Mouse (Mus musculus): Measurements from ENCODE around the gene R3hdm4. TPM values are rescaled to one million over a fixed set of nuclear protein-coding genes. Genes with fewer than 3 reads are reported as not detected.

The R3hdm4 gene
- polyA plus RNA-seq (2012; rRNA removed), result 31.9 and 40.7 TPM in 2 replicates

DNA sequence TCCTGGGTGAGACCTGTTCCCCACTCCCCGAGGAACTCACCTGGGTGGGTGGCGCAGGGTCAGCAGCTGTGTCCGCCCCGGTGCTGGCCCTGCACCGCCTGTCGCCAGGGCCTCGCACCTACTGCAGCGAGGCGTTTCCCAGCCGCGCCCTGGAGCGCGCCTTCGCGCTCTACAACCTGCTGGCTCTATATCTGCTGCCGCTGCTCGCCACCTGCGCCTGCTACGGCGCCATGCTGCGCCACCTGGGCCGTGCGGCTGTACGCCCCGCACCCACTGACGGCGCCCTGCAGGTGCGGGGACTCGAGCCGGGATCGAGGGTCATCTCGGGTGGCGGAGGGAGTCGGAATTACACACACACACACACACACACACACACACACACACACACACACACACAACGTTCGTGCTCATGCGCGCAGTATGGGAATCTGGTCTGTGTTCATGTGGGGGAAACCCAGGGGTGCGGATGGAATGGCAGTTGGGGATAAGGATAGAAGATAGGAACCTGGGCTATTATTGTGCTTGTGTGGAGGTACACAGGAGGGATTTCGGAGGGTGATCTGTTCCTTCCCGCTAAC is at the start of gene R3hdm4:
Gene R3hdm4, minus strand, starts transcription at position 251 of the 578 bp plus-strand sequence.

DNA sequence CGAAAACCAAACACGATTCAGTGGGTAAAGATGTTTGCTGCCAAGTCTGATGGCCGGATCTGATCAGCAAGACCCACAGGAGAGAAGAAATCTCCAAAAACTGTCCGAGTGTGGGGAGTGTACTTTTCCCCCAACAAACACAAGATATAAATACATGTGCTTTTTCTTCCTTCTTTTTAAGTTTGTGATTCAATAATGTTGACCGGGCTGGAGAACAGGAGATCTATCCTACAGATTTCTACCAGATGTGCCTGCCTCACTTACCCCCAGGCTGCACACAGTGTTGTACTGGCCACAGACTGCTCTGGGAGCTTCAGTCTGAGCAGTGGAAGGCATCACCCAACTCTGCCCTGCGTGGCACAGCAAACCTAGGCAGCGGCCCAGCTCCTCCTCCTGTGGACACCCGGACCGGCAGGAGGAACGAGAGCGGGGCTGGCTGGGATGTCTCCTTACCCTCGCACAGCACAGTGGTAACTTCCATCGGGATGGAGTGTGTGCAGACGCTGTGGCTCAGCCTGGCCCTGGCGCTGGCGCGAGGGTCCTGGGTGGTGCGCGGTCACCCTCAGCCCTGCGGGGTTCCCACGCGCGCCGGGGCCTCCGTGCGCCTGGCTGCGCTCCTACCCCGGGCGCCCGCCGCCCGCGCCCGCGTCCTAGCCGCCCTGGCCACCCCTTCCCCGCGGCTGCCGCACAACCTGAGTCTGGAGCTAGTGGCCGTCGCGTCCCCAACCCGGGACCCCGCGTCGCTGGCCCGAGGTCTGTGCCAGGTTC is 49.6 kb upstream of the R3hdm4 start, which contains the start of gene Grin3b:
Gene Grin3b, plus strand, starts transcription at position 301 of the 768 bp plus-strand sequence.

DNA sequence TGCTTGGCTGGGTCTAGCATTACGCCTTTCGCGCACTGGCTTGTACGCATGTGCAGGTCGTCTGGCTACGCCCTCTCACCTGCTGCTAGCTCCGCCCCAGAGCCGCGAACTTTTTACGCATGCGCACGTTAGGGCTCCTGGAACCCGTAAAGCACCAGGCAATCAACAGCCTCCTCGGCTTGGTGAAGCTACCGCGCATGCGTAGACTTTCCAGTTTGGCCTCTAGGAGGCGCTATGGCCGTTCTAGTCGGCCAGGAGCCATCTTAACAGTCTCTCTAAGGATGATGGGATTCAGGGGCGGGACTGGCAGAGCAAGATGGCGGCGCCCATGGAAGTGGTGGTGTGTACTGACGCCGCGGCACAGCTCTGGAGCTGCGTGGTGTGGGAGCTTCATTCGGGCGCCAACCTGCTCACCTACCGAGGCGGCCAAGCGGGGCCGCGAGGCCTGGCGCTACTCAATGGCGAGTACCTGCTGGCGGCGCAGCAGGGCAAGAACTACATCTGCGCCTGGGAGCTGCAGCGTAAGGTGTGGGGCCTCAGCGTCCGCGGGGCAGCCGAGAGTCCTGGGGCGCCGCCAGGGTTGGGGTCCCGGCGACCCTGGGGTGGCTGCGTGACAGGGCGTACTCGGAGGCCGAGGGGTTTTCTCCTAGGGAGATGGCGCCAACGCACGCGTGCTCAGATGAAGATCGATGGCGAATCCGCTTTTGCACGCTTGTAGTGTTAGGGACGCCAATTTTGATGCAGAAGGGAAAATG is 39.0 kb upstream of the R3hdm4 start, which contains the start of gene Wdr18:
Gene Wdr18, plus strand, starts transcription at position 306 of the 755 bp plus-strand sequence.

DNA sequence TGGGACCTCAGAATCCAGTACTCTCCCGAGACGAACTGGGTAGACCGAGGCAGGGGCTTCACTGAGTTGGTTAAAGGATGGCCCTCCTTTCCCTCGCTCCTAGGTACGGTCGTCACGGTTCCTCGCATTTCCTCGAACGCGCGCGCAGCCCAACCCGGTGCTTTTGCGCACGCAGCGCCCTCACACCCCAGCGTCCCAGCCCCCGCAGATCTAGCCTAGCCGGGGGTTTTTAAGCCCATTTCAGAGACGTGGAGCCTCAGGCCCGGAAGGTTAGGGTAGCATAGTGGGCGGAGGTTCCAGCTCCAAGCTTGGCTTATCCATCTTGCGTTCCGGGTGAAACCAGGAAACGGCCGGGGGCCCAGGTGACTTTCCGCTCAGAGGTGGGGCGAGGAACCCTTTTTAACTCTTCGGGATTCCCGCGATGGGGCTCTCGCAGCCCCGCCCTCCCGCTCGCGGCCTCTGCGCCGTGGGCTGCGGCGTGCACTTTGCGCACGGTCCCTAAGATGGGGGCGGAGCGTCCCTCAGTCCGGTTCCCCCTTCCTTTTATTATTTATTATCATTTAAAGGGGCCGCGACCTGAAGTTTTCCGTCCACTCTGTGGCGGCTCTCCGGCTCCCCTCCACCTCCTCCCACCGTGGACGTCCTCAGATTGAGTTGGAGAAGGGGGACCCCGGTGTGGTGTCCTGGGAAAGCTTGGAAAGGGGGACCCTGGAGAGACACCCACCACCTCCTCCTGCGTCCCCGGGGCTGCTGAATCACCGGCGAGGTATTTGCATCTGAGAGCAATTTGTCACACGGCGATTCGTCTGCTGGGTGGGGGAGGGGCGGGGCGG is 5.7 kb upstream of the R3hdm4 start, which contains the start of gene Arid3a:
Gene Arid3a, plus strand, starts transcription at position 553 of the 833 bp plus-strand sequence.

DNA sequence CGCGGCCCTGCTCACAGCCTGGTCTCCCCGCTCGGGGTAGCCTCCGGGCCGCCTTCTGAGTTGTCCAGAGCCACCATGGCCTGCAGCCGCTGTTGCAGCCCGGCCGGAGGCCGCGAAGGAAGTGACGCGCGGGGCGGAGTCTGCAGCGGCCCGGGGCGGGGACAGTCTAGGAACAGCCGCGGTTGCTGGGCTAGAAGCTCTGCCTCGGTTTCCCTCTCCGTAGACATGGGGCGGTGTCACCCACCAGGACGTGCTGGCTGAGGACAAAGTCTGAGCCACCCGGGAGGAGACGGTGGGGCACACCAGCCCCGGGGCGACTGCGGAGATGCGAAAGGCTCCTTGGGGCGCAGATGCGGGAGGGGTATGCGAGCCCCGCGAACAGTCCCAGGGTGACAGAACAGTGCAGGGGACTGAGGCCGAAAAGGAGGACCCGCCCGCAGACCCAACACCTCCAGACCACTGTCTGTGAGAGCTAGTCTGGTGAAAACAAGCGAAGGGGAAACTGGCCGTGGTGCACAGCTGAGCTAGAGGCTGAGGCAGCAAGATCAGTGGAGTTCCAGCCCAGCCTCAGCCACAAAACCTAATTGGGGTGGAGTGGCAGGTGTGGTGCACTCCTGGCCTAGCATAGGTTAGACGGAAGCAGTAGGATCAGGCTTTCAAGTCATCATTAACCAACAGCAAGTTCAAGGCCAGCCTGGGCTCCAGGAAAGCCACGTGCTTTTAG is 4.0 kb downstream of the R3hdm4 start, which contains the start of gene Kiss1r:
Gene Kiss1r, plus strand, starts transcription at position 164 of the 724 bp plus-strand sequence.

DNA sequence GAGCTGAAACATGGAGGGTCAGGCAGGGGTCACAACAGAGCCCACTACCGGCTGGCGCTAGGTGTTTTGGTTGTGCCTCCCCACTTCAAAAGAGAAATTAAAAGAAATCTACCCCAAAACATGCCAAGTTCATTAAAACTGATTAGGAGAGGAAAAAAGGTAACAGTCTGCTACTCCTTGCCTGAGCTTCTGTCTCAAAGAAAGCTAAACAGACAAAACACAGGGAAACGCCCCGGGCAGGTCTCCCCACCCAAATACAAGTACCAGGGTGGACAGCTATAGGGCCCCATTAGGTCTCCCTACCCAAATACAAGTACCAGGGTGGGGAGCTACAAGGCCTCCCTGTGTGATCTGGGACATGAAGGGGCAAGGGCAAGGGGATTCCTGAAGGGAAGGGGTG is 10.5 kb downstream of the R3hdm4 start, which contains the start of gene Gm26602:
Gene Gm26602, plus strand, starts transcription at position 301 of the 400 bp plus-strand sequence.

DNA sequence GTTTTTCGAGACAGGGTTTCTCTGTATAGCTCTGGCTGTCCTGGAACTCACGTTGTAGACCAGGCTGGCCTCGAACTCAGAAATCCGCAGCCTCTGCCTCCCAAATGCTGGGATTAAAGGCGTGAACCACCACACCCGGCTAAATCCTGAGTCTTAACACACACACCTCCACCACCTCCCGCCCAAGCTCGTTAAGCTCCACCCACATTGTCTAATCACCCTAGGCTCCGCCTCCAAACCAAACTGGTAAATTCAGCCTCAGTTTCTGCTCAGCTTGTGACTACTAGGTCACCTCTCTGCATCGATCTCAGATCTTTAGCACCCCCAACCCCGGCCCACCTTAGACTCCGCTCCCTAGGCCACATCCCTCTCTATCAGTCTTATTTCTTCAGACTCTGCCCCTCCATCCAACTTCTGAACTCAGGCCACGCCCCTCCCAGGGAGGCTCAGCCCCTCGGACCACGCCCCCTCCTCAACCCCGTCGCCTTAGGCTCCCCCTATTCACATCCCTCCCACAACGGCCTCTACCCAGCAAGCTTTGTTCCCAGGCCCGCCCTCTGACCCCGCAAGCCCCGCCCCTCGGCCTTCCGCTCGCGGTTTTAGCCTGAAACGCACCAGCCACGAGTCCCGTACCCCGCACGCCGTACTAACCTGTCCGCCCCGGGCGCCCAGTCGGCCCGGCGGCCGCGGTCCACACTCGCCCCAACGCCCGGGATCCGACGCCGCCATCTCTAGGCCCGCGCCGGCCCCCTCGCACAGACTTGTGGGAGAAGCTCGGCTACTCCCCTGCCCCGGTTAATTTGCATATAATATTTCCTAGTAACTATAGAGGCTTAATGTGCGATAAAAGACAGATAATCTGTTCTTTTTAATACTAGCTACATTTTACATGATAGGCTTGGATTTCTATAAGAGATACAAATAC is 12.6 kb downstream of the R3hdm4 start, which contains the start of gene Med16:
Gene Med16, minus strand, starts transcription at position 757 of the 925 bp plus-strand sequence.

DNA sequence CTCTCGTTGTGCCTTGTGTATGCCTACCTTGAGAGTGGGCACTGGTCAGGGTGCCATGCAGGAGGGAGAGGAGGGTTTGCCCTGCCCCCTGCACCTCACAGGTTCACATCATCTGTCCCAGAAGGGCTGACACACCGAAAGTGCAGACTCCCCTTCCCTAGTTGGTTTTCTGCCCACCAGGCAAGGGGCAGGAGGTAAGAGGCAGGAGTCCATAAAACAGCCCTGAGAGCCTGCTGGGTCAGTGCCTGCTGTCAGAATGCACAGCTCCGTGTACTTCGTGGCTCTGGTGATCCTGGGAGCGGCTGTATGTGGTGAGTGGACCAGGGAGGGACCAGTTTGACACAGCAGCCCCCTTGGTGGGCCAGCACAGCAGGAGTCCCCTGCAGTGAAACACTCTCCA is 30.3 kb downstream of the R3hdm4 start, which contains the start of gene Cfd:
Gene Cfd, plus strand, starts transcription at position 184 of the 400 bp plus-strand sequence.

DNA sequence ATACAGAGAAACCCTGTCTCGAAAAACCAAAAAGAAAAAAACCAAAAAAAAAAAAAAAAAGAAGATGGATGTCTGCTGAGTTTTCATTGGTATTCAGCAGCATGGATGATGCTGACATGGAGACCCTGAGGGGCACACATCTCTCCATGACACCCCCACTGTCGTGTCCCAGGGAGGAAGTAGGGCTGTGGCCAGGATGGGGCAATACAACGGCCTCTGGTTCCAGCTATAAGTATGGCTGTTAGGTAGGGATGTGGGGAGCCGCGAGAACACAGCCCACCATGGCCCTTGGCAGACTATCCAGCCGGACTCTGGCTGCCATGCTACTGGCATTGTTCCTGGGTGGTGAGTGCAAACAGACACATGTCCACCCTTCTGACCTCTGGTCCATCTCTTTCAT is 35.0 kb downstream of the R3hdm4 start, which contains the start of gene Elane:
Gene Elane, plus strand, starts transcription at position 194 of the 400 bp plus-strand sequence.

DNA sequence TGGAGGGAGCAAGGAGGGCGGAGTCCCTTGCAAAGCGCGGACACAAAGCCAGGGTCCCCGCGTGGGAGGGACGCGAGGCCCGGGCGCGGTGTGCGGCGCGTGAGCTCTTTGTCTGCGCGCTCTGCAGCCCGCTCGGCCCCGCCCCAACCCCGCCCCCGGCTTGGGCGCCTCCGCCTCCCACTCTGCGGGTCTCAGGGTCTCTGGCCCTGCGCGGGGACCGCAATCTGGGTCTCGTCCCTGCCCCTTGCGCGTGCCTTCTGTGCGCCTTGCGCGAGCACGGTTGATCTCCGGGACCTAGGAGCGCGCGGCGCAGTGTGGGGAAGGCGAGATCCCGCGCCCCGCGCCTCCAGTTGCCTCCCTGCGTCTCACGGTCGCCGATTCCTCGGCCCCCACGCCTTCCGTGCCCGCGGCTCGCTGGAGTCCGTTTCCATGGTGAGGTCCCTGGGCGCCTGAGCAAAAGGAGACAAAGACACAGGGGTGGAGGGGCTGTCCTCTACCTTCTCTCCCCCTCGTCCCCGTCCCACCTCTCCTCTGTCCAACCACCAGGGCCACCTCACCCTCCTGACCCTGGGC is 46.6 kb downstream of the R3hdm4 start, which contains the start of the genes Prtn3 and Plppr3:
Gene Prtn3, plus strand, starts transcription at position 187 of the 573 bp plus-strand sequence.
Gene Plppr3, minus strand, starts transcription at position 345 of the 573 bp plus-strand sequence.

Other genes with a start within 250 kb of the R3hdm4 start
- gene Cdc34, start 239.0 kb downstream of the R3hdm4 start, polyA plus RNA-seq (2012; rRNA removed), result 75.1 and 80.8 TPM in 2 replicates
- gene Gzmm, start 232.2 kb downstream of the R3hdm4 start, polyA plus RNA-seq (2012; rRNA removed), result 0.06 and 0.12 TPM in 2 replicates
- 793 and 830 TPM in 2 replicates for gene Bsg, start 216.7 kb downstream of the R3hdm4 start, polyA plus RNA-seq (2012; rRNA removed)
- gene Hcn2, start 204.6 kb downstream of the R3hdm4 start, polyA plus RNA-seq (2012; rRNA removed), result 0.08 and 0.09 TPM in 2 replicates
- 13.3 and 17.5 TPM in 2 replicates for gene Polrmt, start 174.6 kb downstream of the R3hdm4 start, polyA plus RNA-seq (2012; rRNA removed)
- gene Fgf22, start 166.1 kb downstream of the R3hdm4 start, polyA plus RNA-seq (2012; rRNA removed), result not detected in 2 replicates
- 36.8 and 38.6 TPM in 2 replicates for gene Rnf126, start 154.3 kb downstream of the R3hdm4 start, polyA plus RNA-seq (2012; rRNA removed)
- gene Fstl3, start 143.9 kb downstream of the R3hdm4 start, polyA plus RNA-seq (2012; rRNA removed), result 2.6 TPM in 2 replicates
- 3.3 and 4.4 TPM in 2 replicates for gene Prss57, start 130.2 kb downstream of the R3hdm4 start, polyA plus RNA-seq (2012; rRNA removed)
- 4.8 and 5.8 TPM in 2 replicates for gene Palm, start 127.6 kb downstream of the R3hdm4 start, polyA plus RNA-seq (2012; rRNA removed)
- 0.59 and 0.99 TPM in 2 replicates for gene Misp, start 100.2 kb downstream of the R3hdm4 start, polyA plus RNA-seq (2012; rRNA removed)
- 104 and 111 TPM in 2 replicates for gene Ptbp1, start 66.8 kb downstream of the R3hdm4 start, polyA plus RNA-seq (2012; rRNA removed)
- 200 and 257 TPM in 2 replicates for gene Prtn3, start 46.7 kb downstream of the R3hdm4 start, polyA plus RNA-seq (2012; rRNA removed)
- gene Plppr3, start 46.6 kb downstream of the R3hdm4 start, polyA plus RNA-seq (2012; rRNA removed), result 5.6 and 9.0 TPM in 2 replicates
- gene Elane, start 35.0 kb downstream of the R3hdm4 start, polyA plus RNA-seq (2012; rRNA removed), result 103 and 130 TPM in 2 replicates
- gene Cfd, start 30.4 kb downstream of the R3hdm4 start, polyA plus RNA-seq (2012; rRNA removed), result 0.08 and 0.12 TPM in 2 replicates
- gene Med16, start 12.3 kb downstream of the R3hdm4 start, polyA plus RNA-seq (2012; rRNA removed), result 11.6 and 12.7 TPM in 2 replicates
- gene Gm26602, start 10.4 kb downstream of the R3hdm4 start, polyA plus RNA-seq (2012; rRNA removed), result not detected in 2 replicates
- gene Kiss1r, start 4.2 kb downstream of the R3hdm4 start, polyA plus RNA-seq (2012; rRNA removed), result 0.65 and 0.86 TPM in 2 replicates
- gene Arid3a, start 5.8 kb upstream of the R3hdm4 start, polyA plus RNA-seq (2012; rRNA removed), result 8.4 and 10.3 TPM in 2 replicates
- 18.3 and 20.3 TPM in 2 replicates for gene Wdr18, start 38.9 kb upstream of the R3hdm4 start, polyA plus RNA-seq (2012; rRNA removed)
- gene Grin3b, start 49.5 kb upstream of the R3hdm4 start, polyA plus RNA-seq (2012; rRNA removed), result not detected in 2 replicates
- gene Tmem259, start 63.1 kb upstream of the R3hdm4 start, polyA plus RNA-seq (2012; rRNA removed), result 66.7 and 79.1 TPM in 2 replicates
- gene Cnn2, start 67.4 kb upstream of the R3hdm4 start, polyA plus RNA-seq (2012; rRNA removed), result 28.0 and 28.2 TPM in 2 replicates
- 6.1 and 7.9 TPM in 2 replicates for gene Abca7, start 75.3 kb upstream of the R3hdm4 start, polyA plus RNA-seq (2012; rRNA removed)
- gene Arhgap45, start 95.4 kb upstream of the R3hdm4 start, polyA plus RNA-seq (2012; rRNA removed), result 23.6 and 31.2 TPM in 2 replicates
- gene Polr2e, start 118.6 kb upstream of the R3hdm4 start, polyA plus RNA-seq (2012; rRNA removed), result 79.7 and 92.0 TPM in 2 replicates
- 324 and 335 TPM in 2 replicates for gene Gpx4, start 126.0 kb upstream of the R3hdm4 start, polyA plus RNA-seq (2012; rRNA removed)
- gene Sbno2, start 184.4 kb upstream of the R3hdm4 start, polyA plus RNA-seq (2012; rRNA removed), result 10.4 and 13.9 TPM in 2 replicates
- 63.7 and 77.6 TPM in 2 replicates for gene Stk11, start 194.6 kb upstream of the R3hdm4 start, polyA plus RNA-seq (2012; rRNA removed)
- gene Atp5d, start 217.4 kb upstream of the R3hdm4 start, polyA plus RNA-seq (2012; rRNA removed), result 289 and 291 TPM in 2 replicates
- 0.83 and 0.97 TPM in 2 replicates for gene Cbarp, start 219.6 kb upstream of the R3hdm4 start, polyA plus RNA-seq (2012; rRNA removed)
- 9.9 and 11.3 TPM in 2 replicates for gene Midn, start 227.1 kb upstream of the R3hdm4 start, polyA plus RNA-seq (2012; rRNA removed)
- gene Cirbp, start 244.8 kb upstream of the R3hdm4 start, polyA plus RNA-seq (2012; rRNA removed), result 24.2 and 30.3 TPM in 2 replicates